Mouse (Mus musculus) frontal cortex, adult (tissue): ENCODE data around the gene Plp2.

Source experiments
- ATAC-seq: cut with Nextera tagmentation; 2 replicates; pipeline ENCODE4 v1.9.2; 2017; ENCODE audit warnings: mild to moderate bottlenecking, moderate library complexity, mixed read lengths; ENCODE audit not compliant: low TSS enrichment

The Plp2 gene

DNA sequence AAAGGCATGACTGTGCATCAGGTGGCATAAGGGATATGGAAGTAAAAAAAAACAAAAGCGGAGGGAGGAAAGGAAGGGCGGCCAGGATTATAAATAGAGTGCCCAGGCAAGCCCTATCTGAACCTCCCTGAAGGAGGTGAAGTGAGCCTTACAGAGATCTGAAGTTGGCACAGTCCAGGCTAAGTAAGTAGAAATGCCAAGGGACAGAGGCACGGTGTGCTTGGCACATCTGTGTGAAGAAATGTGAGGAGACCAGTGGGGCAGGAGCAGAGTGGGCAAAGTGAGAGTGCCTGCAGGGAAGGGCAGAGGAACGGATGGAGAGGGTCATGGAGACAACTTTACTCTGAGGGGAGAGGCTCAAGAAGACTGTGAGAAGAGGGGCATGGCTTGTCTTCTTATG, 10.1 kb downstream of the Plp2 start:
- no peak for ATAC-seq

DNA sequence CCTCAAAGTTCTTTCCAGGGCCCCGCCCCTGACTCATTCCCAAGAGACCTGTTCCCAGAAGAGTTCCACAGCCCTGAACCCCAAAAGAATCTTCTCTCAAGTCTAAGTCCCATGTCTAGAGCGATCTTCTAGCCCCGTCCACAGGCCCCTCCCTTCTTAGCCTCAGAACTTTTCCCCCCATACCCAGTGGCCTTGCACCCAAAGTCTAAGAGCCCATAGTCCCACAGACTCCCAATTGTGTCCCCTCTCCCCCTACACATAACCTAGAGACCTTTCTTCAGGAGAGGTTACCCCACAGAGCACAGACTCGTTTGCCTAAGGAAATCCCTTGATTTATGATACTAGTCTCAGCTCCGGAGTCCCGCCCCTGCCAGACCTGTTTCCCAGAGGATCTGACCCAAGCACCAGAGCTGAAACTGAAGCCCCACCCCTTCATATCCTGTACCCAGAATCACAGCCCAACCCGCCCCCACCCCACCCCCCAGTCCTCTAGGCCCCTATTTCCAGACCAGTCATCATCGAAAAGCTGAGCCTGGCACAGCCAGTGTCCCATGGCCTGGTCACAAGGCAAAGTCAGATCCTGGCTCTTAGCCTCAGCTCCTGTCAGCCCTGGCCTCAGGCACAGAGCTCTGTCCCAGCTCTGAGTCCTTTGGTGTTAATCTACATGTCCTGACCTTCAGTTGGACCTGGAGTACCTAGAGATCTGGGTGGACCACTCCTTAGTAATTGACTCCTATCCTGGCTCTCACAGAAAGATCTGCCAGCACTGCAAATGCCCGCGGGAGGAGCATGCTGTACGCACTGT, 12.2 kb downstream of the Plp2 start:
- no peak for ATAC-seq

DNA sequence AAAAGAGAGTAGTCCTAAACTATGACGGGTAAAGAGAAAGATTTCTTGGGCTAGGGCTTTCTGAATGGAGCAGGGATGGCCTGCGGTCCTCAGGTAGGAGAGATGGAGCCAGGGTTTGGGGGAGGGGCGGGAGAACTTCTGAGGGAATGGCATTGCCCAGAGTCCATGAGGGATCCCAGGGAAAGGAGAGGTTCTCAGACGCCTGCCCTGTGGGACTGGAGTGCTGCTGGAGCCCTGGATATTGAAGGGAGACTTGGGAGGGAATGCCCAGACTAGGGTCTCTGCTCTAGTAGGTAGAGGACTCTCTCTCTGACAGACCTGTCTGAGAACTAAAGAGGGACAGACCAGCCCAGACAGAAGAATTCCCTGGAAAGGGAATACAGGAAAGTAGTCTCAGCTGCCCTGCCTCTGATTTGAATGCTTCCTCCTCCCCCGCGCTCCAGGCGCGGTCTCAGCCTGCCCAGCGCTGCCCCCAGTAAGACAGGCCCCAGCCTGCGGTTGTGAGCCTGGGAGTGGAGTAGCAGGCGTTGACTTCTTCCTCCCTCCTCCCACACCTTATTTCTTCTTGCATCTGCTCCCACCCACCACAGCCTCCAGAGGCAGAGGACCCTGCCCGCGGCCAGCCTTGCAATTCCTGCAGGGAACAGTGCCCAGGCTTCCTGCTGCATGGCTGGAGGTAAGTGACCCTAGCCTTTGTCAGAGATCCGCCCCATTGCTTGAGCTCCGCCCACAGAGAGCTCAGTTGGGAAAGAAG, 13.0 kb downstream of the Plp2 start:
- ATAC-seq, result peak; percentile 69

DNA sequence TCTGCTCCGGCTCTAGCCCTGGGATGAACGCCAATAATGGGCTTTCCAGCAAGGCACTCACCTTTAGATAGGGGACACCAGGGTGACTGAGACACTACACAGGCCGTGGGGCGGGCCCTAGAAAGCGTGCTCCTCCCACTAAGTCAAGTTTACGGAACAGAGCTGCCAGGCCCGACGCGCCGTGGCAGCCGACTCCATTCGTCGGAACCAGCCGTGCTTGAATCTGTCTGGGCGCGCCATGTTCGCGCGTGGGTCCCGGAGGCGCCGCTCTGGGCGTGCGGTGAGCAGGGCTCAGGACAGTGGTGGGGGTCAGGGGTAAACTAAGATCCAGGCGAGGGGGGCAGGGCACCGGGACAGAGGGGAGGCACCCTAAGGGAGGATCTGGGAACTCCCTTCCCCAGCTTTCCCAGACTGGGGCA, 14.0 kb downstream of the Plp2 start, which contains the start of gene Prickle3:
Gene Prickle3, plus strand, starts transcription at position 40 of the 419 bp plus-strand sequence.
- 0 out of 2 replicates have a peak, but pooled peaks have one; percentile 42 for ATAC-seq

DNA sequence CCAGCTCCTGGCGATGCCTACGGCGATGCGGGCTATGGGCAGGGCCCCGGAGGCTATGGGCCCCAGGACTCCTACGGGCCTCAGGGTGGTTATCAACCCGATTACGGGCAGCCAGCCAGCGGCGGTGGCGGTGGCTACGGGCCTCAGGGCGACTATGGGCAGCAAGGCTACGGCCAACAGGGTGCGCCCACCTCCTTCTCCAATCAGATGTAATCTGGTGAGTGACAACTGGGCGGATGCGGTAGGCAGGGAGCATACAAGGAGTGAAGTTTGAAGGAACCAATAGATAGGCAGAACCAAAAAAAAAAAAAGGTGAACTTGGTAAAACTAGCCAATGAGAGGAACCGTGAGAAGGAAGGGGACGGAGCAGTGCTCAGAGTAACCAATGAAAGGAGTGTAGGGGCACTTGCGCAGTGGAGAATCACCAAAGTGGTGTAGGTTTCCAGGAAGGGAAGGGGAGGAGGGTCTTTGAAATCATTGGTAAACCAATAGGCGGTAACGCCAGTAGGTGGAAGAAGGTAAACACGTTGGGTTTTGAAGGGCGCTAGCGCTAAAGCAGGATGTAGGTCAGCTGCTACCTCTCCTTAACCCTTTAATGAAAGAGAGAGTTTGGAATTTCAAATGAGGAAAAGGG, 22.4 kb downstream of the Plp2 start:
- ATAC-seq, result peak; percentile 87

DNA sequence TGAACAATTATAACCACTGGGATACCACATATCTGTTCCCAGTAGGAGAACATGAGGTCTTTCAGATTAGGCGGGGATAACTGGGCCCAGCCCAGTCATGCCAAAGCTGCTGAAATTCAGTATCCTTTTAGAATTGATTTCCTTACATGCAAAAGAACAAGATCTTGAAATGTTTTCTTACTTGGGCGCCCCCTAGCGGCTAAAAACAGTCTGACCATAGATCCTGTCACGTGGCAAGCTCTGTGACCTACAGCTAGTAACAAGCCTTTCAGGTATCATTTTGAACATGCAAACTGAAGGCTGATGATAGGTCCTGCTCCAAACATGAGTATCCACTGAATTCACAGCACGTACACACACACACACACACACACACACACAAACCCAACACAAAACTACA, 25.8 kb downstream of the Plp2 start:
- ATAC-seq, result peak; percentile 15; the same call in 1 of the 2 replicates

DNA sequence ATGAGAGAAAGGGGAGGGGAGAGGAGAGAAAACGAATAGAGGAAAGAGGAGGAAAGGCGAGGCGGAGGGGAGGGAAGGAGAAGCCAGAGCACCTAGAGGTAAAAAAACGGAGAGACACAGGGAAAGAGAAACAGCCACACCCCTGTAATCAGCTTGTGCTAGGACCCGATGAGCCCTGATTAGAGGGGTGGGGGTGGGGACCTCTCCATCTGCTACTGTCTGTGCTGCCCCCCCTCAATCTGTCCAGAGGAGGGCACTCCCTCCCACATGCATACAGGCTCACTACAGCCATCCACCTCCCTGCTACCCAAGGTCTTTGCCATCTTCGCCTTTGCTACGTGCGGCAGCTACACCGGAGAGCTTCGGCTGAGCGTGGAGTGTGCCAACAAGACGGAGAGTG, 30.4 kb downstream of the Plp2 start:
- ATAC-seq, result no peak

DNA sequence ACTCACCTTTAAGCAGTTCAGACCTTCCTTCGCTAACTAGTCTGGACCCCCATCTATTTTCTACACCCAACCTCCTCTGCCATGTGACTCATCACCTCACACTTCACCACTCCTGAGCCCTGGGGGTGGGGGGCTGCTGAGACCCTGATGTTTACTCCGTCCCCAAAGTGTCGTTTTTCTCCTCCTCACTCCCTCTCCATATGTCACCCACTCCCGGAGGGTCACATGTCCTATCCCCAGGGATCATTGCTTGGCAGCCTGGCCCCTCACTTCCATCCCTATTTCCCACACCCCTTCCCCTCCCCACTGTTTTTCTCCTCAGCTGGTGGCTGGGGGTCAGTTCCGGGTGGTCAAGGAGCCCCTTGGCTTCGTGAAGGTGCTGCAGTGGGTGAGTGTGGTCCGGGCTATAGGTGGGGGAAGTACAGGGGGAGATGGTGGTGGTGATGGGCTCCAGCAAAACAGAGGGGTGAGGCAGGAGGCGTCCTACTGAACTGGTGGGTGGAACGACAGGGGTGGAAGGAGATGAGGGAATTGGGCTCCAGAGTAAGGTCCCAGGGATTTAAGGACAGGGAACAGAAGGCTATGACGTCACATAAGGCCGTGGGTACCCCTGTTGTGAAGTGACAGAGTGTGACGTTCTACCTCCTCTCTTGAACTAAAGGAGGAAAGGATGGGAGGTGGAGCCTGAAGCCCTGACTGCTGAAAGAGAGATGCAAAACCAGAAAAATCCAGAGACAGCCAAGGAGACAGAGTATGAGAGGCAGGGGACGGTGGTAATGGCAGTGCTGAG, 31.5 kb downstream of the Plp2 start:
- peak; percentile 17; the same call in 1 of the 2 replicates for ATAC-seq

DNA sequence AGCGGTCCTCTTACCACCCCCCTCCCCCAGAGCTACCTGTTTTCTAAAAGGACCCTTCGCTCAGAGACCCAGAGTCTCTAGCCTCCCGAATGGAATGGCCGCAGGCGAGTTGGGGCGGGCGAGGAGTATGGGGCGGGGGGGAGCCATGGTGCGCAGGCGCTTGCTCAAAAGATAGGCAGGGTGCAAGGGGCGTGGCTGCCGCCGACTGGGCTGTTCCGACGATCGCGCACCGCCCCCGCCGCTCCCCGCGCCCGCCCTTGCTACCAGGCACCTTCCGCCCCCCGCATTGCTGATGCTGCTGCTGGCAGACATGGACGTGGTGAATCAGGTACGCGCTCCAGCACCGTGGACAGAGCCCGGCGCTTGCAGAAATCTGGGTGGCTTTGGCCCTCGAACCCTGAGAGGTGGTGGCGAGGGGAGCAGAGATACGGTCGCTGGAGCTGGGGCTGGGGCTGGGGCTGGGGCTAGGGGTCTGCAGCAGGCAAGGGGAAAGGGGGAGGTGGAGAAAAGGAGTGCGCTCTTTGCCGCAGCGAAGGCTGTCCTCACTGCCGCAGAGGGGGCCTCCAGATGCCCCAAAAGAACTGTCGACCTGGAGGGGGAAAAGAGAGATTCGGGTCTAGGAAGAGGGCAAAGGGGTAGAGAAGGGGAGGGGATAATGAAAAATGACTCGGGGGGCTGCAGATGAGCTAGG, 32.6 kb downstream of the Plp2 start, which contains the start of gene Syp:
Gene Syp, plus strand, starts transcription at position 71 of the 691 bp plus-strand sequence.
- ATAC-seq, result peak; percentile 43

DNA sequence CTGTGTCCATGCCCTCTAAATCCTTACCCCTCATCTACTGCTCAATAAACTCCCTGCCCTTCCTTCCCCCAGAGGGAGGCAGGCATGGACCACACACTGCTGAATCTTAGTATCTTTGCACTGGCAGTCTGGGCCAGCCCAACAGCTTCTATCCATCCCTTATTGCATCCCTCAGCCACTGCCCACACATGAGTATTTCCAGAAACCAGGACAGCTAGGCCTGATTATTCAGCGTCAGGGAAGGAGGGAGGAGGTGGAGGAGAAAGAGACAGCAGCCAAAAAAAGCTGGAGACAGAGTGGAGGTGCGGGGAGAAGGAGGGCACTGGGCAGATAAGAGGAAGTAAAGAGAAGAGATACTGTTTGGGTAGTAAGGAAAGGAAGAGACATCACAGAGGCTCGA, 36.1 kb downstream of the Plp2 start:
- peak; percentile 86 for ATAC-seq

DNA sequence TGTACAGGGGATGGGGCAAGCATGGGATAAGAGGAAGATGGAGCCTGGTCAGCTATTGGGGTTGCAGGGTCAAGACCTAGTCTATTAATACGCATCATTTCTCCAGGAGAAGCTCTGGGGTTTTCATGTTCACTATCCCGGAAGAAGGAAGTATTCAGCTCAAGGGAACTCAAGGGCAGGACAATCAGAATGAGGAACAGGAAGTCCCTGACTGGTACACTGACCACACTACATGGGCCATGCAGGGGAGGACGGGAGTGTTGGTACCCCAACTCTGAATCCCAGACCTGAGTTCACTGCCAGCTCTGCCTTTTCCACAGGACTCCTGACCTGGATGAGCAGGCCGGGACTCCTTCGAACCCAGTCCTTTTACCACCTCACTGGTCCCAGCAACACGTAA, 38.6 kb downstream of the Plp2 start:
- no peak for ATAC-seq
